Mouse (Mus musculus): ENCODE data around the gene Sin3b. TPM values are rescaled to one million over a fixed set of nuclear protein-coding genes. Genes with fewer than 3 reads are reported as not detected.

The Sin3b gene
- total RNA-seq, 1 experiment = 189 TPM

DNA sequence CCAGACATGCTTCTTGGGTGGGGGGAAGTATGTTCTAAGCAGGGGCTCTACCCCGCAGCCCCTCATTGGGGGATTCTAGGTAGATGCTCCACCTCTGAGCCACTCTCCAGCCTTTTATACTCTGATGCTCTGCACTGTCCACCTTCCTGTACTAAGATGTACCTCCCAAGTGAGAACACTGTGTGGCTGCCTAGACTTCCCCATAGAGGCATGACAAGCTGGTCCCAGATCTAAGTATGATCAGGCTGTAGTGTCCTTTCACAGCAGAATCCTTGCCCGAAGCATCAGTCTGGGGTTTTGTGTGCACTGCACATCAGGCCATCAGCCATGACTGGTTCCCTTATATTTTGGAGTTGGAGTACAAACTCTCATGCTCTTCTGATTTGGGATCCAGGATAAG, 32.9 kb downstream of the Sin3b start:
- TF ChIP-seq CHD2 (IDR thresholded peaks at IDR 0.05; ENCODE audit: low read depth, low read length) (no peak), HCFC1 (IDR thresholded peaks at IDR 0.05; ENCODE audit: borderline replicate concordance, insufficient read depth, low read length) (no peak), ZNF384 (IDR thresholded peaks at IDR 0.05; ENCODE audit: low read depth, low read length) (no peak)
- H3K27ac ChIP-seq (ENCODE audit: insufficient read depth, low read depth, low read length, poor library complexity, severe bottlenecking) = no peak overlapping the region
- in situ Hi-C loops (cut with MboI; ENCODE audit: low sequenced_read_pairs in 2 of 2, unreplicated experiment in 2 of 2) = no loop called here
- DNase-seq (ENCODE audit: low read depth, low spot score) = no peak
- no peaks in the 10 kb centered on the region for H3K9me3 ChIP-seq (ENCODE audit: control insufficient read depth, insufficient read depth, low read depth, low read length)
- no peak overlapping the region for H3K4me3 ChIP-seq (ENCODE audit: insufficient read depth in 1 of 2, low read depth in 1 of 2, low read length in 2 of 2, poor library complexity in 1 of 2, severe bottlenecking in 1 of 2)
- H3K4me1 ChIP-seq (ENCODE audit: control insufficient read depth in 2 of 2, insufficient read depth in 2 of 2, low read length in 2 of 2, poor library complexity in 1 of 2) = no peaks in the 10 kb centered on the region; a peak in 1 of 4 replicates
- H3K36me3 ChIP-seq (ENCODE audit: control insufficient read depth, insufficient read depth, low read length, poor library complexity, severe bottlenecking) = peaks cover 7% of the 10 kb centered on the region; the same call in 1 of the 2 replicates
- no peak overlapping the region for H3K9ac ChIP-seq (ENCODE audit: insufficient read depth, low read depth, low read length, poor library complexity, severe bottlenecking)

DNA sequence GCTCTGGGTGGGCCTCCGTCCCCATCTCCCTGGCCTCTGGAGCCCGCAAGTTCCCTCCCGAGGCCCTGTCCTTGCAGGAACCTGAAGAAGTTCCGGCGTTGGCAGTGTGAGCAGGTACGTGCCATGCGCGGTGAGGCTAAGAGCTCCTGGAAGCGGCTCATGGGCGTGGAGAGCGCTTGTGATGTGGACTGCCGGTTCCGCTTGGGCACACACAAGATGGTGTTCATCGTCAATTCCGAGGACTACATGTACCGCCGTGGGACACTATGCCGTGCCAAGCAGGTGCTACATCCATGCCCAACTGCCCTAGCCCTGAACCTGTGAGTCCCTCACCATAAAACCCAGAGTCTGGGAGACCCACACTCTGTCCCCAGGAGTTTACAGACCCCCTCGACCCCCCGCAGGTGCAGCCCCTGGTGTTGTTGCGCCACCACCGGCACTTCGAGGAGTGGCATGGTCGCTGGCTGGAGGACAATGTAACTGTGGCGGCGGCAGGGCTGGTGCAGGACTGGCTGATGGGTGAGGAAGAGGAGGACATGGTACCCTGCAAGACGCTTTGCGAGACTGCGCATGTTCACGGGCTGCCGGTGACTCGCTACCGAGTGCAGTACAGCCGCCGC, 33.8 kb downstream of the Sin3b start:
- peaks cover 7% of the 10 kb centered on the region; the same call in 1 of the 2 replicates for H3K36me3 ChIP-seq (ENCODE audit: control insufficient read depth, insufficient read depth, low read length, poor library complexity, severe bottlenecking)
- in situ Hi-C loops (cut with MboI; ENCODE audit: low sequenced_read_pairs in 2 of 2, unreplicated experiment in 2 of 2) = no loop called here
- H3K4me3 ChIP-seq (ENCODE audit: insufficient read depth in 1 of 2, low read depth in 1 of 2, low read length in 2 of 2, poor library complexity in 1 of 2, severe bottlenecking in 1 of 2) = peak overlapping the region; percentile 42 to 56
- peak overlapping the region; percentile 26; the same call in 1 of the 2 replicates for H3K9ac ChIP-seq (ENCODE audit: insufficient read depth, low read depth, low read length, poor library complexity, severe bottlenecking)
- TF ChIP-seq HCFC1 (IDR thresholded peaks at IDR 0.05; ENCODE audit: borderline replicate concordance, insufficient read depth, low read length) = no peak
- no peak for TF ChIP-seq ZNF384 (IDR thresholded peaks at IDR 0.05; ENCODE audit: low read depth, low read length)
- DNase-seq (ENCODE audit: low read depth, low spot score) = no peak
- no peaks in the 10 kb centered on the region for H3K9me3 ChIP-seq (ENCODE audit: control insufficient read depth, insufficient read depth, low read depth, low read length)
- no peaks in the 10 kb centered on the region; a peak in 1 of 4 replicates for H3K4me1 ChIP-seq (ENCODE audit: control insufficient read depth in 2 of 2, insufficient read depth in 2 of 2, low read length in 2 of 2, poor library complexity in 1 of 2)
- H3K27ac ChIP-seq (ENCODE audit: insufficient read depth, low read depth, low read length, poor library complexity, severe bottlenecking) = no peak overlapping the region

DNA sequence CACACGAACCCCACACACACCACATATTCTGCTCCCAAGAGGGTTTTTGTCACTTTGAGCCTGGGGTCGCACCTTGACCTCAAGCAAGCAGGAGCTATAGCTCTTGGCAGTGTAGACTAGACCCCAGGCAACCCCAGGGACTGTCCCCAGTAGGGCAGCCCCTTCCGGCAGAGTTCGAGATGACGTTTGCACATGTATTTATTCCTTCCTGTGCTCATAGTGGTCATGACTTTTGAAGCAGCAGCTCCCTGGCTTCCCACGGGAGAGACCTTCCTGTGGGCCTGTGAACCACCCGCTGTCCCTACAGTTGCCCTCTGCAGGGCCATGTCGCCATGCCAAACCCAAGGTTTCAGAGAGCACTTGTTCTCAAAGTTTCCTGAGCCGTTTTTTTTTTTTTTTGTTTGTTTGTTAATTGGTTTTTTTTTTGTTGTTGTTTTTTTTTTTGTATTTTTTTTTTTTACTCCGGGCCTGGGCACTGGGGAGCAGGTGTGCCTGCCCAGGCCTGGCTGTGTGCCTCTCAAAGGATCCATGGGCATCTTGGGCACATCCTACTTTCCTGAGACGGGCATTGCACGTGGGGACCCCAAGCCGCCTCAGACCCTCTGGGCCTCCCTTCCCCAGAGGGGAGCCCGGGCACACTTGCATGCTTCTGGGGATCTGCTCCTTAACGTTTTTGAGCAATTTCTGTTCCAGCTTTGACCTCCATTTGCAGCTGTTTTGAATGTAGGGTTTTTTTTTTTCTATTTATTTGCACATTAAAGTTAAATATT, 34.5 kb downstream of the Sin3b start:
- TF ChIP-seq ZC3H11A (IDR thresholded peaks at IDR 0.05; ENCODE audit: borderline replicate concordance, low read depth, low read length) (no peak), CHD2 (IDR thresholded peaks at IDR 0.05; ENCODE audit: low read depth, low read length) (no peak), MAFK (IDR thresholded peaks at IDR 0.05; ENCODE audit: insufficient read depth, low read depth, low read length) (no peak), HCFC1 (IDR thresholded peaks at IDR 0.05; ENCODE audit: borderline replicate concordance, insufficient read depth, low read length) (no peak), ZNF384 (IDR thresholded peaks at IDR 0.05; ENCODE audit: low read depth, low read length) (no peak)
- Histone ChIP-seq H3K36me3 (ENCODE audit: control insufficient read depth, insufficient read depth, low read length, poor library complexity, severe bottlenecking) (peaks cover 7% of the 10 kb centered on the region; the same call in 1 of the 2 replicates), H3K4me3 (ENCODE audit: insufficient read depth in 1 of 2, low read depth in 1 of 2, low read length in 2 of 2, poor library complexity in 1 of 2, severe bottlenecking in 1 of 2) (peak overlapping the region; percentile 42 to 56; a peak in 3 of 4 replicates), H3K27ac (ENCODE audit: insufficient read depth, low read depth, low read length, poor library complexity, severe bottlenecking) (no peak overlapping the region), H3K4me1 (ENCODE audit: control insufficient read depth in 2 of 2, insufficient read depth in 2 of 2, low read length in 2 of 2, poor library complexity in 1 of 2) (no peaks in the 10 kb centered on the region; a peak in 1 of 4 replicates), H3K9me3 (ENCODE audit: control insufficient read depth, insufficient read depth, low read depth, low read length) (no peaks in the 10 kb centered on the region), H3K9ac (ENCODE audit: insufficient read depth, low read depth, low read length, poor library complexity, severe bottlenecking) (peak overlapping the region; percentile 26; the same call in 1 of the 2 replicates)
- DNase-seq (ENCODE audit: low read depth, low spot score) = no peak
- in situ Hi-C loops (cut with MboI; ENCODE audit: low sequenced_read_pairs in 2 of 2, unreplicated experiment in 2 of 2) = no loop called here

DNA sequence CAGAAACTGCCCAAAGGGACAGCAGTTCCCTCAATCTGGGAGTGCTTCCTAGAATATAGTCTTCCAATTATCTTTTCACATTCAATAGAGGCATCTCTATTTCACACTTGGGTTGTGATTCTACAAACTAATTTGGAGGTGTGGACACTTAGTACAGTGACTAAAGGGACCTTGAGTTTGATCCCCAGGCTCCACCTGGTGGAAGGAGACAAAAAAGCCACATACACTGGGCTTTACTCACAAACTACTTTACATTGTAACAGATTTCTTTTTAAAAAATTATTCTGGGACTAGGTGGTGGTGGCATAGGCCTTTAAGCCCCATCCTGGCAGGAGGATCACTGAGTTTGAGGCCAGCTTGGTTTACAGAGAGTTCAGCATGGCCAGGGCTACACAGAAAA, 35.2 kb downstream of the Sin3b start:
- no peak for DNase-seq (ENCODE audit: low read depth, low spot score)
- no peak overlapping the region for H3K27ac ChIP-seq (ENCODE audit: insufficient read depth, low read depth, low read length, poor library complexity, severe bottlenecking)
- TF ChIP-seq MAFK (IDR thresholded peaks at IDR 0.05; ENCODE audit: insufficient read depth, low read depth, low read length) (no peak), CHD2 (IDR thresholded peaks at IDR 0.05; ENCODE audit: low read depth, low read length) (no peak), HCFC1 (IDR thresholded peaks at IDR 0.05; ENCODE audit: borderline replicate concordance, insufficient read depth, low read length) (no peak), ZC3H11A (IDR thresholded peaks at IDR 0.05; ENCODE audit: borderline replicate concordance, low read depth, low read length) (no peak), ZNF384 (IDR thresholded peaks at IDR 0.05; ENCODE audit: low read depth, low read length) (no peak)
- in situ Hi-C loops (cut with MboI; ENCODE audit: low sequenced_read_pairs in 2 of 2, unreplicated experiment in 2 of 2) = no loop called here
- no peak overlapping the region for H3K4me3 ChIP-seq (ENCODE audit: insufficient read depth in 1 of 2, low read depth in 1 of 2, low read length in 2 of 2, poor library complexity in 1 of 2, severe bottlenecking in 1 of 2)
- peaks cover 4% of the 10 kb centered on the region; the same call in 1 of the 2 replicates for H3K36me3 ChIP-seq (ENCODE audit: control insufficient read depth, insufficient read depth, low read length, poor library complexity, severe bottlenecking)
- H3K9me3 ChIP-seq (ENCODE audit: control insufficient read depth, insufficient read depth, low read depth, low read length) = no peaks in the 10 kb centered on the region
- H3K4me1 ChIP-seq (ENCODE audit: control insufficient read depth in 2 of 2, insufficient read depth in 2 of 2, low read length in 2 of 2, poor library complexity in 1 of 2) = no peaks in the 10 kb centered on the region; a peak in 1 of 4 replicates
- H3K9ac ChIP-seq (ENCODE audit: insufficient read depth, low read depth, low read length, poor library complexity, severe bottlenecking) = no peak overlapping the region

Measured in ES-E14 (cell line).